Mouse (Mus musculus) thymus, postnatal 0 days (tissue): ENCODE measurements around the gene Xrn1. TPM values are rescaled to one million over a fixed set of nuclear protein-coding genes. Genes with fewer than 3 reads are reported as not detected.
"Not testable (repeated sequence)": the region's sequence is repeated elsewhere in the genome, so short reads cannot be mapped to it uniquely, and the experiment has no call there.

ENCODE experiments used
- DNase-seq: peaks from one replicate; pipeline ENCODE4 v3.0.0-alpha.2; 2015; ENCODE audit warnings: low spot score
- polyA plus RNA-seq: library from polyadenylated mRNA; unstranded; fragments of >200 nt; fragmentation: Nextera tagmentation; extraction: Ambion mirVana; gene quantifications from 2 replicates; pipeline ENCODE4 v1.2.1, GENCODE M21; 2015

Gene Xrn1
- polyA plus RNA-seq, 1 experiment from 2014 or later: 42.1 TPM

- no peak for DNase-seq
Observed at GRCm38 (mm10) chr9:96051501-96051900, 96.9 kb downstream of the Xrn1 start.

- no peak for DNase-seq
Observed at GRCm38 (mm10) chr9:96054878-96055277, 100.3 kb downstream of the Xrn1 start.

DNA sequence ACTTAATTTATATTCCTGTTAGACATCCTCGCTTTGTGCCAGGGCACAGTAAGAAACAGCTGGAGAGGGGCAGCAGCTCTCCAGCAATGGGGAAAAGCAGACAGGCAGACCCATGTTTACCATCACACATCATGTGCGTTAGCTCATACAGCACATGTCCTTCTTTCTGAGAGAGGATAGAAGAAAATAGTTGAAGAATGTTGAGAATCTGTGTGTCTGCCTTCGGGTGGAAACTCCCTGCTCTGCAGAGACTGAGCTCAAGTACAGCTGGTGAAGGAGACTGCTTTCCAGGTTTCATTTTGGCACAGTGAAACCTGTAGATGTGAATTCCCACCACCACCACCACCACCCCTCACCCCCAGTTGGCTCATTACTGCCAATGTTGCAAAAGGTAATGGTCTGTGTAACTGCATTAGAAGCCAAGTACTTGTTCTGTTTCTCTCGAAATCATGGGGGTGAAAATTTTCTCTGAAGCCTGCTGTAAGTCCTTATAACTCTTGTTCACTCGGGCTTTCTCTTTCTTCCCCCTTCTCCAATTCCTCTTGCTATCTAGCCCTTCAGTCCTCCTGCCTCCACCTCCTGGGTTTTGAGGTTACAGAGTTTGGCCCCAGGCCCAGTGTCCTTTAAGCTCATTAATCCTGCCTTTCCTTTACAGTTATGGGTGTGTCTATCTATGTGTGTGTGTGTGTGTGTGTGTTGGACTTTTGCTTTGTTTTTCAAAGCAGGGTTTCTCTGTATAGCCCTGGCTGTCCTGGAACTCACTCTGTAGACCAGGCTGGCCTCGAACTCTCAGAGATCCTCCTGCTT lies 102.1 kb downstream of the Xrn1 start:
- no peak for DNase-seq

- DNase-seq: no peak
Observed at GRCm38 (mm10) chr9:96063083-96063802, 108.7 kb downstream of the Xrn1 start.

DNA sequence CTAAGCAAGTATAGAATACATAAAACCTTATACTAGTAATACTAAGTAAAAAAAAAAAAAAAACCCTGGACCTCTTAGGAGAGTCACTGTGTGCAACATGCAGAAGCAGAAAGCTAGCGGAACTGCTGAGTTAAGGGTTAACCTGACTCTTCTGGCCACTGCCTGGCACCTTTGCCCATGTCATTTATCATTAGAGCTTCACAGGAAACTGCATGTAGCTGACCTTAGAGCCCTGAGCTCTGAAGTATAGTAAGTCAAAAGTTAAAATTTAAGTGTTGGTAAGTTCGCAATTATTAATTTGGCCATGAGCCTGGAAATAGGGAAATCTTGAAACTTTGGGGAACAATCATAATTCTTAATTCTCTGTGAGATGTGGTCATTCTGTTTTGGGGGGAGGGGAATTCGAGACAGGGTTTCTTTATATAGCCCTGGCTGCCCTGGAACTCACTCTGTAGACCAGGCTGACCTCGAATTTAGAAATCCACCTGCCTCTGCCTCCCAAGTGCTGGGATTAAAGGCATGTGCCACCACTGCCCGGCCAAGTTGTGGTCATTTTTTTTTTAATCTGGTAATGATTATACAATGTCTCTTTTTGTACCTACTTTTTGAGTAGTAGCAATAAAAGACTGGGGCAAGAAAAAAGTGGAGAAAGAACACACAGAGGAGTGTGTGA lies 109.4 kb downstream of the Xrn1 start:
- no peak for DNase-seq

GRCm38 (mm10) chr9:96067507-96067906 lies 112.9 kb downstream of the Xrn1 start:
- DNase-seq: no peak

DNA sequence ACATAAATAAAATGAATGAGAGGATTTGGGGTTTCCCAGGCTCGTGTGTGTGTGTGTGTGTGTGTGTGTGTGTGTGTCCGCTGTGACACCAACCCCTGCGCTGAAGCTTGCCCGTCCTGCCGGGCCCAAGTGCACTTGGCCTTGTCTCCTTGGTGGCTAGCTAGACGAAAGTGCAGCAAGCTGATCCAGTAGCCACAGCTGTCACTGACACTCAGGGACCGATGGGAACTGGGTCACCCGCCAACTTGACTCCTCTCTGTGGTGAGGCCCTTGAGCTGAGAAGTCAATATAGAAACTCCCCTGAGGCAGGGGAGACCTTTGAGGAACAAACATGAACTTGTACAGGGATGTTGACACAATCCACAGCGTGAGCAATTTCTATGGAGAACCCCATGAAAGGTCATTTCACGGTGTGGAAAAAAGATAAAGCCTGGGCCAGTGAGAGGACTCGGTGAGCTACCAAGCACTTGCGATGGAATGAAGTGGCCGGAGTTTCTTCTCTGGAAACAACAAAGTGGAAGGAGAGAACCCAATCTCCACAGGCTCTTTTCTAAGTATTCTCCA lies 124.3 kb downstream of the Xrn1 start:
- no peak for DNase-seq

DNA sequence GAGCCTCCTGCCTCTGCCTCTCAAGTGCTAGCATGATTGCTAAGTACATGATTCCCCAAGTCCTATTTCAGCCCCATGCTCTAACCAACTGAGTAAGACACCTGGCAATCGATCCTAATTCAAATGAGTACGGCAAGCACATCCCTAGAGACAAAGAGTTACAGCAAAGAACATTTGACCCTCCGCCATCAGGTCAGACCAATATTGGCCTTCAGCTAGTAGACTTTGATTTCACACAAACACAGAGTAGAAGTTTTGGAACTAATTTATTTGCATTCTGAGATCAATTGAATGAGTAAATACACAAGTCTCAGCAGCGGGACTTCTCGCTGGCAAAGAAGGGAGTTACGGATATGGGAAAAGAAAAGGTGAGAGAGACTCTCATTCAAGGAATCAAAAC lies 130.7 kb downstream of the Xrn1 start:
- DNase-seq: no peak

- DNase-seq: no peak
Observed at GRCm38 (mm10) chr9:96087671-96088070, 133.1 kb downstream of the Xrn1 start.

GRCm38 (mm10) chr9:96088456-96088855 lies 133.9 kb downstream of the Xrn1 start:
- not testable (repeated sequence) for DNase-seq

GRCm38 (mm10) chr9:96092637-96093036 lies 138.1 kb downstream of the Xrn1 start:
- not testable (repeated sequence) for DNase-seq

GRCm38 (mm10) chr9:96093221-96093620 lies 138.7 kb downstream of the Xrn1 start:
- no peak for DNase-seq

DNA sequence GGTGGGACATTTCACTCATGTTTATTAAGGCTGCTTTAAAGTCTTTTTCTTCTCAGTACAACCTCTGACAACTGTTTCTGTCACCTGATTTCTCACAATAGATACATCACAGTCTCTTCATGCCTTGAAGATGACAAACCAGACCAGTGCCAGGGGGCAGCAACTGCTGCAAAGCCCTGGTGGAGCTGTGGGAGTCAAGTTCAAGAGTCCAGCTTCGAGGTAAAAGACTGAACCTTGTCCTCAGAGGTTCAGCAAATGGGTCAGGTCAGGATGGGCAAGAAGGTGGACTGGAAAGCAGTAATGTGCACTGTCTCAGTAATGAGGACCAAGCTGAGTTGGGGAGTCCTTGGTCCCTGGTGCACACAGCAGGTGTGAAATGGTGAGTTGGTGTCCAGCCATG lies 139.8 kb downstream of the Xrn1 start:
- DNase-seq: no peak

DNA sequence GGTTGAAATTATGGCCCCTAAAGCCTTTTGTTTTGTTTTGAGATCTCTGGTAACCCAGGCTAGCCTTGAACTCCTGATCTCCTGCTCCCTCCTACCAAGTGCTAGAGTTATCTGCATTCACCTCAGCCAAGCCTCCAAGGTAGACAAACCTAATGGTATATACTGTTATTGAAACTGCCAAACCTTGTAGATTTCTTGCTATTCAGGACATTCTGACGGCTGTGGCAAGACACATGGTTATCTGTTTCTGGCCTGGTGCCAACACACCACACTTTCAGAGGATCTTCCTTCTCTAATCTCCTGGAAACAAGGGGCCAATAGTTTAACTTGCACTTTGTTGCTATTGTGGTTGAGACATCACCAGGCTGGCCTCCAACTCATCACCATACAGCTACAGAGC lies 140.6 kb downstream of the Xrn1 start:
- DNase-seq: no peak

GRCm38 (mm10) chr9:96102846-96103245 lies 148.3 kb downstream of the Xrn1 start:
- DNase-seq: no peak

Other genes starting within 250 kb of the Xrn1 start
- gene Trpc1, start 204.4 kb upstream of the Xrn1 start, polyA plus RNA-seq: 1.0 and 1.1 TPM in 2 replicates
- gene Pls1, start 109.4 kb upstream of the Xrn1 start, polyA plus RNA-seq: 12.6 and 12.9 TPM in 2 replicates
- 8.6 and 11.6 TPM in 2 replicates for gene Atr, start 97.2 kb upstream of the Xrn1 start, polyA plus RNA-seq
- gene Gk5, start 164.6 kb downstream of the Xrn1 start, polyA plus RNA-seq: 5.7 and 8.0 TPM in 2 replicates
- gene Tfdp2, start 241.5 kb downstream of the Xrn1 start, polyA plus RNA-seq: 47.5 and 59.7 TPM in 2 replicates